Mouse (Mus musculus) adrenal gland, postnatal 25 days (tissue): ENCODE measurements around the gene Robo2. TPM values are rescaled to one million over a fixed set of nuclear protein-coding genes. Genes with fewer than 3 reads are reported as not detected.
"Not testable (repeated sequence)": the region's sequence is repeated elsewhere in the genome, so short reads cannot be mapped to it uniquely, and the experiment has no call there.

ENCODE experiments used
- DNase-seq: peaks from one replicate; pipeline ENCODE4 v3.0.0; 2021; ENCODE audit warnings: mixed read lengths
- total RNA-seq: library from RNA; stranded (reverse); gene quantifications from 2 replicates; pipeline ENCODE4 v1.2.3, GENCODE M21; 2021

Robo2 gene
- total RNA-seq, 1 experiment from 2014 or later, result 4.3 TPM

- no peak for DNase-seq
These were observed 345.7 kb downstream of the Robo2 start for GRCm38 (mm10) chr16:74065958-74066357.

DNA sequence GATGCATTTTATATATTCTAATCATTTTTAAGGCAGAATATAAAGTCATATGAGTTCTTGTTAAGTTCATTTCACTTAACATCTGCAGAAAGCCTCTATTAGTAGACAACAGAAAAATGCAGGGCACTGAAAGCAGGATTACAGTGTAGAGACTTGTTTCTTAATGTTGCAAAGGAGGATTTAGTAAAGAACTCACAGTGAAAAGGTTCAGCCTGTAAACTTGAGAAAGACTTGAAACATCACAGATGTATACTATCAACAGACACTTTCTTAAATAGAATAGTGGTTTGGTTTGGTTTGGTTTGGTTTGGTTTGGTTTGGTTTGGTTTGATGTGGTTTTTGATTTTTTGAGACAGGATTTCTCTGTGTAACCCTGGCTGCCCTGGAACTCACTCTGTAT is 349.7 kb downstream of the Robo2 start:
- no peak for DNase-seq

DNA sequence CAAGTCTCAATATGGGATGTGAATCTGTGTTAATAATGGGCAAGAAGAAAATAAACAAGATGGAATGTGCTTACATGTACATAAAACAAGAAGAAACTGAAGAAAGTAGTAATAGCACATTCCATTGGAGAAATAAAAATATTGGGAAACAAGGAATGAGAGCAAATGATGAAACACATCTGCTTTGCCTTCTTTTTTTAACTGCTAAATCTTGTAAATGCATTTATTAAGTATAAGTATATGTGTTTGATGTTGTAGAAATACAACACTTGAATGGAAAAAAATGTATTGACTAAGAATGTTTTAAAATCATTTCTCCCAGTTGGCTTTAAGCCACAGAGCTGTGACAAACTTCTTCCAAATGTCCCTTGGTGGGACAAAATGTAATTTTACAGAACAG is 350.1 kb downstream of the Robo2 start:
- DNase-seq, result no peak

DNA sequence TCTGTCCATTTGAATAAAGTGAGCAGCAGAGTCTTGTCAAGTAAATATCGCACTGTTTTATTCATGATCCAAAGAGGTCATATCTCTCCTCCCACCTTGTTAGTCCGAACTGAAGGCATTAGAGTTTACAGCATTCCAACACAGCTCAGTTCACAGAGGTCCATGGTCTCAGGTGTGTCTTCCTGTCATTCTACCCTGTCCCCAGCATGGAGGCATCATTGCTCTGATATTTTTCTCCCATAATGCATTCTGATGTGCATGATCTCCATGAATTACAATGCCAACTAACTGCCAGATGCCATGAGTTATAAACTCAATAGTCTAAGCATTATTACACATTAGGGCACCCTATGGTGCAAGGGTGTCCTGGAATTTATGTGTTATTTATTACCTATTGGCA is 354.7 kb downstream of the Robo2 start:
- DNase-seq, result no peak

DNA sequence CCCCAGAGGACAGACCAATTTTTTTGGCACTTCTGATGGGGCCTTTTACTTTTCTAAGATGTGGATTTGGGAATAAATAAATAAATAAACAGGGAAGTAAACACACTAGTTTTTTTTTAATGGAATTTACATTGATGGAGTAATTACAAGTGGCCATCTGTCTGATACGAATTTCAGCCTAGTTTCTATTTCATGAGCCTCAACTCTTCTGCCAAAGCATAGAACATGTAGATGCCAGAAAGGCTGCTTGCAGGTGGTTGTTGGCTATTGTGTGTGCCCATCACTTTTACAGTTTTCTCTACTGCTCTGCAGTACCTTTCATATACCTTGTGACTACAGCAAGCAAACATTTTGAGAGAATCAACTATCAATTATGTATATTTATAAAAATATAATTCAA is 355.4 kb downstream of the Robo2 start:
- no peak for DNase-seq

- DNase-seq, result peak; percentile 31
These were observed 356.4 kb downstream of the Robo2 start for GRCm38 (mm10) chr16:74055061-74055751.

- no peak for DNase-seq
These were observed 362.2 kb downstream of the Robo2 start for GRCm38 (mm10) chr16:74049467-74049866.

GRCm38 (mm10) chr16:74048980-74049379 is 362.6 kb downstream of the Robo2 start:
- no peak for DNase-seq

DNA sequence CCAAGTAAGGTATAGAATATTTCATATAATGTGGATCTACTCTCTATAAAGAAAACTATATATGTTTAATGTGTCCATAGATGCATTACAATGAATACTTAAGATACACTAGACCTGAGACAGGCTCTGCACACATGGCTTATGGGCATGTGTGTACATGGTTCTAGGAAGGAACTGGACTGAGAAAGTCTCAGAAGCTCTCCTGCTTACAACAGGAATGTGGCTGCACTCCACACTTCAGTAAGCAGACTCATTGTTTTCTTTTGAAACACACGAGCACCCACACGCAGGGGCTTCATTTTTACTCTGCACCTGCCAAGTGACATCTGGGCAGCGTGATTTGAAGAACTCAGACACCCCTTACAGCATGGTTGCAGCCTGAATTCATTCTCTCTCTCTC is 364.4 kb downstream of the Robo2 start:
- DNase-seq, result no peak

DNA sequence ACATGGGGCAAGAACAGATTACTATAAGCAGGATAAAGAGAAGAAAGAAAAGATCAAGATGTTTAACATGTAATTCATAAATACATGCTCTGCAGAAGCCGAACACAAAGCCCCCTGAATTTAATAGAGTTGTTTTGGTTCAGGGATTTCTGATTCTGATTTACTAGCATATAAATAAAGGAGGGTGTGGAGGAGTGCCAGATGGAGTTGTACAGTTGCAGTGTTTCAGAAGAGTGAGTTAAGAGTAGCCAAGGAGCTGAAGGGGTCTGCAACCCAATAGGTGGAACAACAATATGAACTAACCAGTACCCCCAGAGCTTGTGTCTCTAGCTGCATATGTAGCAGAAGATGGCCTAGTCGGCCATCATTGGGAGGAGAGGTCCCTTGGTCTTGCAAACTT is 370.8 kb downstream of the Robo2 start:
- DNase-seq, result not testable (repeated sequence)

DNA sequence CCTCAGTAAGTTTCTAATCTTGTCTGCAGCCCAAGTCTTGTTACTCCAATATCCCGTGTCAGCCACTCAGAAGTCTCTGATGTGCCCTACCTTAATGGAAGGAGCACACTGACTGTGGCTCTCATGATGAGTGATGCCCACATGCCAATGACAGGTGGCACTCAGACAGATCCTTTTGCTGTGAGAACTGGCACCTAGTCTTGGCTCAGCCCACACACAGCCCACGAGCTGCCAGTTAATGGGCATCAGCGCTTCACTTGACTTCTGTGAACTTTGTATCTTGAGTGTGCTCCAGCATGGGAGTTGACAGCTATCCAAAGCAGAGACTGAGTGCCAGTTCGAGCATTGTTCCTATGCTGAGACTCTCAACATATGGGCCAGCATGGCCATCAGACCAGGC is 383.8 kb downstream of the Robo2 start:
- no peak for DNase-seq

GRCm38 (mm10) chr16:74022281-74022978 is 389.2 kb downstream of the Robo2 start:
- no peak for DNase-seq

DNA sequence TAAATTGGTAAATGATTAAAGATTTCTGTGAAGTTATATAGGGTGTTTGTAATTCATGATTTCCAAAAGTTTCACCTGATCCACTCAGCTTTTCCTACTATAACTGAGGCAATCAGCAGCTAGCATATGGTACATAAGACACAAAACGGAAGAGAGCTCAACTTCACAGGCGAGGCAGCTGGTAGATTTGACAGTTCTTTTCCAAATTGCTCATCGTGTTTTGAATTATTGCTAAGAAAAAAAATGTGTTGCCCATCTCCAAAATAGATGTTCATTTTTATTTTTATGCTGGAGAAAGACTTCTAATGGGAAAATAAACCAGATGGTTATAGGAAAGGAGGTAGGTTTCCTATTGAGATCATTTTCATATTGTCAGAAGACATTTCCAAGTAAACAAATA is 405.9 kb downstream of the Robo2 start:
- no peak for DNase-seq

DNA sequence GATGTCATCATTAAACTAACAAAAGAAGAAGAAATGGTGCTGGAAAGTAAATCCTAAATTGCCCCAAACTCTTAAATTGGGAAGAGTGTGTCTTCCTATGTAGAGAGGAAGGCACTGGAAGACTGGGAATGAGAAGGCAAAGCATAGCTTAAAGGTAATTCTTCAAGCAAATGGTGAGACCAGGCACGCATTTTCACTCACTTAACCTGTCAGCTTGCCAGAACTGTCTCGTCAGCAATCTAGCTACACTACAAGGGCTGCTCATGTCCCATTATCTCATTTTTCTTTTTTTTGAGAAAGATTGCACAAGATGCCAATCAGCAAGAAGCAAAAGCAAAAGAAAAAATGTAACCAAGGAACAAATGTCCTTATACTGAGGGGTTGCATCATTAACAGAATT is 410.3 kb downstream of the Robo2 start:
- no peak for DNase-seq

DNA sequence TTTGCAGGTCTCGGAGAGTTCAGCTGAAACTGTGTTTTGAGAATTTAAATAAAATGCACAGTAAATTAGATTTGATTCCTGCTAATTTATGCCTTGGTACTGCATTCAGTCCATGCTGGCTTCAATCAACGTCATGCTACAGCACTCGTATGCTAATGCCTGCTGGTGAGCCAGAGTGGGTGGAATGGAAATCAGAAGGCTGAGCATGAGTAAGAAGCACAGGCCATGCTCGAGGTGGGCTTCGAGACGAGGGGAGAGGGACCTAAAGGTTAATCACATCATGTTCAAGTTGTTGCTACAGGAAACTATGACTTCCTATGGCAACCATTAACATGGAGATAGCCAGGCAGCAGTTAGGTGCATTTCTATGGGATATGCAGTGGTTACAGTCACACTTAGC is 420.4 kb downstream of the Robo2 start:
- DNase-seq, result no peak

- no peak for DNase-seq
These were observed 442.1 kb downstream of the Robo2 start for GRCm38 (mm10) chr16:73969573-73969972.

DNA sequence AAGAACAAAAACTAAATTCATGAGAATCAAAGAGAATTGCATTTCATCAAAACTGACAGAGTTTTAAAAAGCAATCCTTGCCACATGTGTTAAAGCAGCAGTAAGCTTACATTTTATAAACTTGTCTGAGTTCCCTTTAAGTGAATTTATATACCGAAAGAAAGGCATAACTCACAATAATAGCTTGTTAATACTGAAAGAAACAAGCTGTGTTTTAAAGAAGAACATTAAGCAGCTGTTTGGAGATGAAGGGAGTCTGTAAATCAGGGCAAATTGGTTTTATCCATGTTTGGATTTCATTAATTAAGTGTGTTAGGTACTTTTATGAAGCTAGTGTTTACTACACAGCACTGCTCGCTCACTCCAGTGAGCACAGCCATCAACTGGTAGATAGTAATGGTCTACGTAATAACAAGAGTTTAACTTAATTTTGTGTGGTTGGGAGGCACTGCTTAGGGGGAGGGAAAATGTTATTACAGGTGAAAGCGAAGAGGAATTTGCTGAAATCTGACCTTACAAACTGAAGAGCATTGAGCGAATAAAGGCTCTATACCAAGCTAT is 447.2 kb downstream of the Robo2 start:
- no peak for DNase-seq

DNA sequence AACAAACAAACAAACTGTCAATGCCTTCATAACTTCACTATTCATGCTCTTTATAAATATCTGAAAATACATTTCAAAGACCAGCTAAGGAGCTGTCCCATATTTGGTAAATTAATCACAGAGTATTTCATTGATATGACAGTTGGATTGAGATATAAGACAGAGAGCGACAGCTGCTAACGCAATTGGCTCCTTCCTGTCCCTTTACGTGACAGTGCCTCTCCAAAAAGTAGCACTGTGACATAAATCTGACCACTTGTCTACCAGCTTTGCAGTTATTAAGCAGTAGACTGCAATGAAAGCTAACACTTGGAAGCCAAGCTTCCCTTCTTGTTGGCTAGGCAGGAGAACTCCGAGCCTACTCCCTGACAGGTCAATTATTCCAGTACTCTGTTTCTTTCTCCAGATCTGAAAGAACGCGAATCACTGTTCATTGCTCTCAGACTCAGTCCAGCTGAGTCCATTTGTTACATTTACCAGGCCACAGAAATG is 452.1 kb downstream of the Robo2 start:
- DNase-seq, result no peak

GRCm38 (mm10) chr16:73958524-73958846 is 453.1 kb downstream of the Robo2 start:
- DNase-seq, result no peak

- DNase-seq, result no peak
These were observed 453.7 kb downstream of the Robo2 start for GRCm38 (mm10) chr16:73957675-73958523.

GRCm38 (mm10) chr16:73946171-73946570 is 465.5 kb downstream of the Robo2 start:
- DNase-seq, result no peak

DNA sequence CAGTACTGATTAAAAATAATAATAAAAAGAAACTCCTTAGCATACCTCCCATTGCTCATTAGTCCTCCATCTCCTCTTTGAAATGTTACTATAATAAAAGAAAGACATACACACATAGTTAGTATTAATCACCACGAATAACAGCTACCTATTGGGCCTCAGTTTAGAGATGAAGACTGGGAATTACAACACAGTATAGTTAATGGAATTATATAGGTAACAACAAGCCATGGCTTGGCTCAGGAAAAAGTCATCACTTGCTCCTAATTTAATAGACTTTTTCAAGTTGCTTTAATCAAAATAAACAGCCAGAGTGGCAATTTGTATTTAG is 471.4 kb downstream of the Robo2 start:
- DNase-seq, result no peak
